Mouse (Mus musculus): ENCODE measurements around the gene Bend7.

DNA sequence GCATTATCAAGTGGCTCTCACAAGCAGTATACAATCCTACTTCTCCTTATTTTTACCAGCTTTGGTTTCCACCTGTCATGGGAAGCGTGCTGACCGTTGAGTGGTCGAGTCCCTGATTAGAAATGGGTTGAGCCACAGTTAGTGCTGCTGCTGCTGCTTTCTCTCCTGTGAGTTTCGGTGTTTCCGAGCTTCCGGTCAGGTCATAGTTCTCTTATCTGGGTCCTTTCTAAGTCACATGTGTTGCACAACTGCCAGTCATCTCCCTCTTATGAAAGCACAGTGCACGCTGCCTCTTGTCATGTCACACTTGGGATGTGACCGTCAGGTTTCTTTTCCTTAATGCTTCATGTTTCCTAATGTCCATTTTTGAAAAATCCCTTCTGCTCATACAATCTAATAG lies 59.7 kb downstream of the Bend7 start:
- TF ChIP-seq CTCF (IDR thresholded peaks at IDR 0.05) (no peak), EP300 (IDR thresholded peaks at IDR 0.05) (0 out of 2 replicates have a peak, but pooled peaks have one; percentile 11)
